Comparison of ENCODE assay signal across 8 mouse cellular contexts in genomic region chr16:95861231-95861690, GRCm38 (mm10).
A peak's percentile ranks its signal among the peaks of the same experiment; 100 is the strongest.
DNase-seq lines count a peak whose midpoint lies in the region; ATAC-seq lines count a peak whose summit lies in the region.

No protein-coding gene starts in this region.

- peaks cover 14% of the 10 kb centered on the region for H3K4me1 ChIP-seq in kidney, embryonic 16.5 days (ENCODE audit: insufficient read depth, low read length)
- 0 out of 2 replicates have a peak, but pooled peaks cover 9% of the 10 kb centered on the region for H3K4me1 ChIP-seq in hindbrain, embryonic 13.5 days (replicated peaks)

- no peak overlapping the region for H3K9ac ChIP-seq in kidney, embryonic 16.5 days (replicated peaks; ENCODE audit: low read length)
- no peak overlapping the region for H3K9ac ChIP-seq in hindbrain, embryonic 13.5 days

- no peaks in the 10 kb centered on the region for H3K9me3 ChIP-seq in kidney, embryonic 16.5 days (ENCODE audit: low read length)
- no peaks in the 10 kb centered on the region for H3K9me3 ChIP-seq in hindbrain, embryonic 13.5 days

- peak; percentile 40 to 61 for DNase-seq in cerebellum, postnatal 10 days
- no peak for DNase-seq in cerebellum, adult 11-12 months
- peak; percentile 92 to 96 for DNase-seq in heart, adult 9 months (ENCODE audit: low spot score in 2 of 2)
- DNase-seq in lung, postnatal 25 days (ENCODE audit: low spot score), result peak; percentile 91
- no peak for DNase-seq in layer of hippocampus, adult 9-11 months
- no peak for DNase-seq in left cerebral cortex, adult 9 months (ENCODE audit: low spot score in 2 of 2)

- WGBS in kidney, embryonic 16.5 days, result 70% methylated on average over 12 of the region's 12 CpGs
- 83% methylated on average over 12 of the region's 12 CpGs for WGBS in hindbrain, embryonic 13.5 days

- no peaks in the 10 kb centered on the region for H3K27me3 ChIP-seq in kidney, embryonic 16.5 days (ENCODE audit: insufficient read depth, low read length)
- no peaks in the 10 kb centered on the region for H3K27me3 ChIP-seq in hindbrain, embryonic 13.5 days

- H3K36me3 ChIP-seq in kidney, embryonic 16.5 days (ENCODE audit: insufficient read depth, low read length), result no peaks in the 10 kb centered on the region
- H3K36me3 ChIP-seq in hindbrain, embryonic 13.5 days, result no peaks in the 10 kb centered on the region

- H3K27ac ChIP-seq in kidney, embryonic 16.5 days (ENCODE audit: low read length), result peak overlapping the region; percentile 54
- H3K27ac ChIP-seq in hindbrain, embryonic 13.5 days, result no peak overlapping the region

- H3K4me2 ChIP-seq in kidney, embryonic 16.5 days (replicated peaks; ENCODE audit: low read depth, low read length), result no peak overlapping the region
- no peak overlapping the region for H3K4me2 ChIP-seq in hindbrain, embryonic 13.5 days

- H3K4me3 ChIP-seq in kidney, embryonic 16.5 days (ENCODE audit: low read length), result no peak overlapping the region
- H3K4me3 ChIP-seq in hindbrain, embryonic 13.5 days, result no peak overlapping the region

- peak; percentile 68; the same call in 1 of the 2 replicates for ATAC-seq in kidney, embryonic 16.5 days (ENCODE audit: low FRiP score, low TSS enrichment)
- no peak for ATAC-seq in hindbrain, embryonic 13.5 days (ENCODE audit: low FRiP score)

Comparison
In these comparisons a context has a peak if more than half of its experiments do, and no peak if none do; other contexts are left out.
1. DNase-seq: peak in cerebellum, postnatal 10 days (2 of 2), heart, adult 9 months (2 of 2) and lung, postnatal 25 days (single experiment); none in cerebellum, adult 11-12 months (single experiment), layer of hippocampus, adult 9-11 months (single experiment) and left cerebral cortex, adult 9 months (0 of 2).